Mouse (Mus musculus) frontal cortex, postnatal 10 days (tissue): Measurements from ENCODE around the gene Dhx32.
"Not testable (repeated sequence)": the region's sequence is repeated elsewhere in the genome, so short reads cannot be mapped to it uniquely, and the experiment has no call there.

Experiments used
- DNase-seq, 2 experiments: peaks; one replicate each; pipeline ENCODE4 v3.0.0; 2022; ENCODE audit warnings: low spot score in 2 of 2, mixed read lengths in 1 of 2

Gene Dhx32

GRCm38 (mm10) chr7:133727027-133727426 lies 55.5 kb downstream of the Dhx32 start:
- no peak for DNase-seq

- DNase-seq: no peak
Observed at GRCm38 (mm10) chr7:133725571-133725970, 57.0 kb downstream of the Dhx32 start.

- DNase-seq: no peak
Observed at GRCm38 (mm10) chr7:133724844-133725243, 57.7 kb downstream of the Dhx32 start.

DNA sequence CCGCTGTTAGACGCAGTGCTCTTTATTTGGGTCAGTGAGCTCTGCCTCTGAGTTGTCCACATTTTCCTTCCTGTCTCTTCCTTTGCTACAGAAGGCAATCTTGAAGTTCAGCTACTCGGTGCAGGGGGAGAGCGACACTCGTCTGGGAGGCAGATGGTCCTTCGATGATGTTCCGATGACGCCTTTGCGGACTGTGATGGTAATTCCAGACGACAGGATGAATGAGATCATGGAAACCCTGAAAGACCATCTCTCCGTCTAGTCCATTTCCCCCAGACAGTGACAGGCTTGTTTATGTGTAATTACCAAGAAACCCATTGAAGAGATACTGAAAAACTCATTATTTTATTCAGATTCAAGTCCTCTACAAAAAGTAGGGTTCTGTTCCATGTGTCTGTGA lies 61.9 kb downstream of the Dhx32 start:
- DNase-seq: no peak

GRCm38 (mm10) chr7:133718580-133718979 lies 63.9 kb downstream of the Dhx32 start:
- DNase-seq: no peak

GRCm38 (mm10) chr7:133715387-133715786 lies 67.1 kb downstream of the Dhx32 start:
- DNase-seq: no peak

DNA sequence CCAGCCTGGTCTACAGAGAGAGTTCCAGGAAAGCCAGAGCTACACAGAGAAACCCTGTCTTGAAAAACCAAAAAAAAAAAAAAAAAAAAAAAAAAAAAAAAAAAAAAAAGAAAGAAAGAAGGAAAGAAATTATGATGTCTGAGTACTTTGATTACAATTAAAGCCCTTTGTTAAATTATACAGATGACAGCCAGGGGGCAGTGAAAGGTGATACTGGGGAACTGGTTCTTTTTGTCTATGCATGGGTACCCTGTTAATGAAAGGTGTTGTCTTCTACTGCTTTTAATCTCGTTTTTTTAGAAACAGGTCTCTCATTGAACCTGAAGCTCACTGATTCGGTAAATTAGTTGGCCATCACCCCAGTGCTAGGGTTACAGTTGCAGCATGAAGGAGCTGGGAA lies 75.2 kb downstream of the Dhx32 start:
- DNase-seq: no peak

DNA sequence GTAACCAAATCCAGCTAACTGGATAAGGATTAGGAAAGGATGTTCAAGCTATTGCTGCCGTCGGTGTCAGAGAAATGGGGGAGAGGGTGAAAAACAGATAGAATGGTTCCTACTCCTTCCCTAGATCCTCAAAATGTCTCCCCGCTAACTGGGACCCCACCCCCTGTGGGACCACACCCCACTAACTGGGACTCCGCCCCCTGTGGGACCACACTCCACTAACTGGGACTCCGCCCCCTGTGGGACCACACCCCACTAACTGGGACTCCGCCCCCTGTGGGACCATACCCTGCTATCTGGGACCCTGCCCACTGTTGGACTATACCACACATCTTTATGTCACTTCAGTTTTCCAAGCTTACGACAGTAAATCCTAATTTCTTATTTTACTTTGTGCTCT lies 78.6 kb downstream of the Dhx32 start:
- no peak for DNase-seq

DNA sequence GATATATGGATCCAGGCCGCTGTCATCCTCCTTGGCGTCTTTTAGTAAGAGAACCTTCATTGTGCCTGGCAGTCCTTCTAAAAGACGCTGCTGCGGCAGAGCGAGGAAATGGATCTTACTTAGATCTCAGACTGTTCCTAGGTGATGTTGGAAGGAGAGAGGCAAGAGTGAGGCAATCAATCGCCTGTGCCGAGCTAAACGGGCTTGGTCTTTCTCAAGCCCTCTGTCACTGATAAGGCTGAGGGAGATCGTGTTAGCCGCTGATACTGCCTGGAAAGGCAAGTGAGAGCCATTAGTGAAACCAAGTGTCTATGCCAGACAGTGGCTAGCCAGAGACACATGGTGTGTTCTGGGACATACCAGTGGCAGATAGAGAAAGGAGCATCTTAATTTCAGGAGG lies 80.2 kb downstream of the Dhx32 start:
- DNase-seq: no peak

DNA sequence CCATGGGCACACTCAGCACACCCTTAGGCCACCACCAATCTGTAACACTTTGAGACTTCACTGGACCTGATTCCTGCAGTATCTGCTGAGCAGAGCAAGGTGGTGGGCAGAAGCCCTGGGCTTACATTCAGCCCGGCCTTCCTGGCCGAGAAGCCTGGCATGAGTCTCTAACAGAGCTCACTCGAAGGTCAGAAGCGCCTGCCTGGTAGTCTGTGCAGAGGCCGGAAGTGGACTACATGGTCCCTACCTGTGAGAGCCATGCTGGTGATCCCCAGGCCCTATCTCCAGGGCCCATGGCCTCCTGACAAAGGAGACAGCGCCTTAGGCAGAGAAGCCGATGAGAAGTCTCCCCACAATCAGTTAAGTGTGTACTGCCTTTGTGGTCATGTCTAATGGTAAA lies 81.2 kb downstream of the Dhx32 start:
- no peak for DNase-seq

DNA sequence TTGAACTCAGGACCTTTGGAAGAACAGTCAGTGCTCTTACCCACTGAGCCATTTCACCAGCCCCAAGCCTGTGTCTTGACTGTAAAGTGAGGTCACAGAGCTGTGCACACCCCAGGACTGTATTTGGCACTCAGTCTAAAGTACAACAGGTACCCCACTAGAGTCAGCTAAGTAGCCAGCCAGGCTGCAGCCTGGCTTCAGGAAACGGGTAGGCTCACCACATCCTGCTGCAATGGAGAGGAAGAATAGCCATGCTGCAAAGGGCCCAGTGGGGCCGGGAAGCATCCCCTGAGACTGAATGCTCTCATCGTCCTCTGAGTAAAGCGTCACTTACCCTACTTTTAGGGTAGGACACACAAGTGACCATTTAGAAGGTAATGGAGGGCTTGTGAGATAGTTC lies 82.6 kb downstream of the Dhx32 start:
- no peak for DNase-seq

DNA sequence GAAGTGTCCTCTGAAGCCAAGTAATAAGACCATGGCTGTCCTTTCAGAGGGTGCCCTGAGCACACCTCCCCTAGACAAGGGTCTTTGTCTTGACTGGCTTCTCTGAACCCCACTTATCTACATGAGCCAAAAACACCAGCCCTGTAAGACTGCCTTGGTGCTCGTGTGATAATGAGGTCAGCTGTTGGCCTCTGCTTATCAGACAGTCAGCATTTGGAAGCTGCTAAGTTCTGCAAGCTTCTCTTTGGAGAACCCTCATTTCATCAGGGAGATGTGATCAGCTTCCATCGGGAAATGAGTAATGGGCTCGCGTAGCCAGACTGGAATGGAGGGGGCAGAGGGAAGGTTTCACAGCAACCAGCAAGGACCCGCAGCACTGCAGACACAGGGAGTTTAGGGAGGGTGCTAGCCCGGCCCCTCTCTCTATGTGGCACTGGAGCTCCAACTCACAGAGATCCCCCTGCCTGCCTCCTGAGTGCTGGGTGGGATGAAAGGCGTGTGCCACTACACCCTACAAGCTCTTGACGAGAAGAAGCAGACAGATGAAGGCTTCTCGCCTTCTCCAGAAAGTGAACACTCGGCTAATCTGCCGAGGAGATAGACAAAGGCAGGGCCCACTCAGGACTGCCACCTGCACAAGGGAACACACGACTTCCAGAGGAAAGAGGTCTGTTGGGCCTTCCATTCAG lies 84.4 kb downstream of the Dhx32 start:
- DNase-seq: no peak

DNA sequence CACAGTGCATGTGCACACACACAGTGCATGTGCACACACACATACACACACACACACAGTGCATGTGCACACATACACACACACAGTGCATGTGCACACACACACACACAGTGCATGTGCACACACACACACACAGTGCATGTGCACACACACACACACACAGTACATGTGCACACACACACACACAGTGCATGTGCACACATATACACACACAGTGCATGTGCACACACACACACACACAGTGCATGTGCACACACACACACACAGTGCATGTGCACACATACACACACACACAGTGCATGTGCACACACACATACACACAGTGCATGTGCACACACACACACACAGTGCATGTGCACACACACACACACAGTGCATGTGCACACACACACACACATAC lies 96.9 kb downstream of the Dhx32 start:
- not testable (repeated sequence) for DNase-seq

GRCm38 (mm10) chr7:133684701-133685100 lies 97.8 kb downstream of the Dhx32 start:
- DNase-seq: no peak

- no peak for DNase-seq
Observed at GRCm38 (mm10) chr7:133684110-133684509, 98.4 kb downstream of the Dhx32 start.

DNA sequence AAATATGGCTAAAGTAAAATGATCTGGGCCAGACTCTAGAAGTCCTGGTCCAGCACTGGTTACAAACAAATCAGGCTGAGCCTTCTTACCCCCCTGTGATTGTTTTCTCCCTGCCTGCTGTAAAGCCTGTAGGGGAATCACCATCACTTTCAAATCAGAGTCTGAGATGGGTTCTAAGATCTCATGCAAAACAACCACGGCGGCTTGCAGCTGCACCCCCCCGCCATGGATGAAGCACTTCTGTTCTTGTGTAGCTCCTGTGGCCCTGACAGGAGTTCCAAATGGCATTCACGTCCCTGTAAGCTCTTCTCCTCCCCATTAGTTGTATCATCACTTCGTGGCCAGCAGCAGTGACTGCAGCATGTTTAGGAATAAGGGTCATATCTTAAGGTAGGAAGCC lies 98.9 kb downstream of the Dhx32 start:
- no peak for DNase-seq

DNA sequence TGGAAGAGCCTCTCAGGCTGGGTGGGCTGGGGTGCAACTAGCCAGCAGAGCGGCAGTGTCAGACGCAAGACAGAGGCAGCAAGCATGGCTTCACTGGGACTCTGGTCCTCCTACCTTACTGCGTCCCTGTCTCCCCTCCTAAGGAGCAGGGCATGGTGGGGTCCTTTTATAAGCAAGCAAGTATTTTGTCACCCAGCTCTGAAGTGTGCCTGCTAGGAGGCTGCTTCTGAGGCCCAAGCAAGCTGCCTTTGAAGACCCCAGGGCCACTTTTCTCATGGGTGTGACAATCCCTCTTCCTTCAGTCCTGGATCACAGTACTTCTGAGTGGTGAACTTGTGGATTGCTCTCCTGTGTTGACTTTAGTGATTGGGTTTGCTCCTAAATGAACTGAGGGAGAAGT lies 102.6 kb downstream of the Dhx32 start, which contains the start of gene Mmp21:
TSS of gene Mmp21 (minus strand) at position 101 of the 400 bp plus-strand sequence.
- no peak for DNase-seq

DNA sequence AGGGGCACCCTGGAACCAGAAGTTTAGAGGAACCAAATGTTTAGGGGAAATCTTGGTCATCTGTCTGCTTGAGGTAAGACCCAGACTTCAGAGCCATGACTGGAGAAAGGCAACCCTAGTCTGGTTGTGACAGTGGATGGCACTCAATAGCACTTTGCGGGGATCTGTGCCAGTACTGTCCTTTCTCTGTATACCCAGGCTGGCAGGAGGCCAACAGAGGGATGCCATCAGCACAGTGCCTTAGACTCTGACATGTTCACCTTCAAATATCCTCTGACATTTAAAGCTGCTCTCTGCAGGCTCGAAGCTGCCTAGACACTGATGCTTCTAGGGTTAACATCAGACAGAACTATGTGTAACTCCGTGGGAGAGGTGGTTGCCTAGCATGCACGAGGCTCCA lies 103.1 kb downstream of the Dhx32 start:
- no peak for DNase-seq

GRCm38 (mm10) chr7:133678716-133679115 lies 103.8 kb downstream of the Dhx32 start:
- DNase-seq: no peak

- DNase-seq: no peak
Observed at GRCm38 (mm10) chr7:133676002-133676401, 106.5 kb downstream of the Dhx32 start.
